Mouse (Mus musculus): ENCODE data around the gene Rcc1. TPM values are rescaled to one million over a fixed set of nuclear protein-coding genes. Genes with fewer than 3 reads are reported as not detected.
"Not testable (repeated sequence)": the region's sequence is repeated elsewhere in the genome, so short reads cannot be mapped to it uniquely, and the experiment has no call there.

Gene Rcc1
- polyA plus RNA-seq, 1 experiment from 2014 or later, result 66.2 TPM

GRCm38 (mm10) chr4:132293682-132294240, 59.6 kb downstream of the Rcc1 start:
- H3K9me3 ChIP-seq, result no peaks in the 10 kb centered on the region
- no peak overlapping the region for H3K4me2 ChIP-seq
- no peaks in the 10 kb centered on the region for H3K27me3 ChIP-seq
- H3K4me1 ChIP-seq, result no peaks in the 10 kb centered on the region
- H3K36me3 ChIP-seq, result peaks cover 37% of the 10 kb centered on the region
- H3K9ac ChIP-seq, result no peak overlapping the region
- WGBS, result 77% methylated on average over 7 of the region's 7 CpGs
- H3K4me3 ChIP-seq, result no peak overlapping the region
- no peak for ATAC-seq (ENCODE audit: insufficient number of reproducible peaks, low FRiP score, low TSS enrichment, low read depth)
- no peak overlapping the region for H3K27ac ChIP-seq

- H3K9ac ChIP-seq, result no peak overlapping the region
- ATAC-seq (ENCODE audit: insufficient number of reproducible peaks, low FRiP score, low TSS enrichment, low read depth), result no peak
- no peaks in the 10 kb centered on the region for H3K27me3 ChIP-seq
- 47% methylated on average over 4 of the region's 4 CpGs for WGBS
- H3K27ac ChIP-seq, result no peak overlapping the region
- H3K36me3 ChIP-seq, result peaks cover 37% of the 10 kb centered on the region
- H3K4me2 ChIP-seq, result no peak overlapping the region
- H3K9me3 ChIP-seq, result no peaks in the 10 kb centered on the region
- H3K4me1 ChIP-seq, result no peaks in the 10 kb centered on the region
- no peak overlapping the region for H3K4me3 ChIP-seq
These were observed 60.4 kb downstream of the Rcc1 start for GRCm38 (mm10) chr4:132292988-132293387.

GRCm38 (mm10) chr4:132291624-132292335, 61.6 kb downstream of the Rcc1 start:
- Histone ChIP-seq H3K4me2 (no peak overlapping the region), H3K4me1 (no peaks in the 10 kb centered on the region), H3K9ac (no peak overlapping the region), H3K36me3 (peaks cover 42% of the 10 kb centered on the region), H3K27me3 (no peaks in the 10 kb centered on the region), H3K4me3 (no peak overlapping the region), H3K27ac (no peak overlapping the region), H3K9me3 (no peaks in the 10 kb centered on the region)
- ATAC-seq (ENCODE audit: insufficient number of reproducible peaks, low FRiP score, low TSS enrichment, low read depth), result no peak
- 79% methylated on average over 12 of the region's 12 CpGs for WGBS

- 96% methylated on average over 4 of the region's 4 CpGs for WGBS
- H3K4me2 ChIP-seq, result no peak overlapping the region
- peaks cover 47% of the 10 kb centered on the region for H3K36me3 ChIP-seq
- H3K4me1 ChIP-seq, result no peaks in the 10 kb centered on the region
- no peak for ATAC-seq (ENCODE audit: insufficient number of reproducible peaks, low FRiP score, low TSS enrichment, low read depth)
- no peak overlapping the region for H3K4me3 ChIP-seq
- H3K27me3 ChIP-seq, result no peaks in the 10 kb centered on the region
- no peaks in the 10 kb centered on the region for H3K9me3 ChIP-seq
- no peak overlapping the region for H3K27ac ChIP-seq
- H3K9ac ChIP-seq, result no peak overlapping the region
These were observed 62.3 kb downstream of the Rcc1 start for GRCm38 (mm10) chr4:132291056-132291455.

- H3K27me3 ChIP-seq; H3K9ac ChIP-seq; H3K4me1 ChIP-seq; ATAC-seq (ENCODE audit: insufficient number of reproducible peaks, low FRiP score, low TSS enrichment, low read depth); H3K27ac ChIP-seq; H3K4me2 ChIP-seq; H3K9me3 ChIP-seq; H3K4me3 ChIP-seq: not testable (repeated sequence)
- peaks cover 60% of the 10 kb centered on the region for H3K36me3 ChIP-seq
- 80% methylated on average over 4 of the region's 5 CpGs for WGBS
These were observed 64.6 kb downstream of the Rcc1 start for GRCm38 (mm10) chr4:132288840-132289239.

Other genes with a start within 250 kb of the Rcc1 start
- 0.17 and 0.18 TPM in 2 replicates for gene Oprd1, start 209.1 kb downstream of the Rcc1 start, polyA plus RNA-seq (2015; fragmentation: Nextera tagmentation; extraction: Ambion mirVana)
- 95.6 and 96.7 TPM in 2 replicates for gene Ythdf2, start 141.3 kb downstream of the Rcc1 start, polyA plus RNA-seq (2015; fragmentation: Nextera tagmentation; extraction: Ambion mirVana)
- 34.1 and 35.6 TPM in 2 replicates for gene Gmeb1, start 92.0 kb downstream of the Rcc1 start, polyA plus RNA-seq (2015; fragmentation: Nextera tagmentation; extraction: Ambion mirVana)
- gene Taf12, start 79.2 kb downstream of the Rcc1 start, polyA plus RNA-seq (2015; fragmentation: Nextera tagmentation; extraction: Ambion mirVana), result 48.9 and 49.1 TPM in 2 replicates
- gene Rab42, start 50.2 kb downstream of the Rcc1 start, polyA plus RNA-seq (2015; fragmentation: Nextera tagmentation; extraction: Ambion mirVana), result 1.8 and 2.7 TPM in 2 replicates
- 61.4 and 68.3 TPM in 2 replicates for gene Trnau1ap, start 24.1 kb downstream of the Rcc1 start, polyA plus RNA-seq (2015; fragmentation: Nextera tagmentation; extraction: Ambion mirVana)
- 20.1 and 20.9 TPM in 2 replicates for gene Phactr4, start 68.9 kb upstream of the Rcc1 start, polyA plus RNA-seq (2015; fragmentation: Nextera tagmentation; extraction: Ambion mirVana)
- 22.2 and 24.1 TPM in 2 replicates for gene Med18, start 110.3 kb upstream of the Rcc1 start, polyA plus RNA-seq (2015; fragmentation: Nextera tagmentation; extraction: Ambion mirVana)
- 11.8 and 12.8 TPM in 2 replicates for gene Sesn2, start 156.9 kb upstream of the Rcc1 start, polyA plus RNA-seq (2015; fragmentation: Nextera tagmentation; extraction: Ambion mirVana)
- gene Atpif1, start 180.1 kb upstream of the Rcc1 start, polyA plus RNA-seq (2015; fragmentation: Nextera tagmentation; extraction: Ambion mirVana), result 746 and 799 TPM in 2 replicates
- 129 and 131 TPM in 2 replicates for gene Dnajc8, start 181.9 kb upstream of the Rcc1 start, polyA plus RNA-seq (2015; fragmentation: Nextera tagmentation; extraction: Ambion mirVana)
- gene Ptafr, start 210.5 kb upstream of the Rcc1 start, polyA plus RNA-seq (2015; fragmentation: Nextera tagmentation; extraction: Ambion mirVana), result 1.1 and 1.4 TPM in 2 replicates

Data from limb, embryonic 15.5 days (tissue).